Mouse (Mus musculus): ENCODE measurements around the gene Usp3.

DNA sequence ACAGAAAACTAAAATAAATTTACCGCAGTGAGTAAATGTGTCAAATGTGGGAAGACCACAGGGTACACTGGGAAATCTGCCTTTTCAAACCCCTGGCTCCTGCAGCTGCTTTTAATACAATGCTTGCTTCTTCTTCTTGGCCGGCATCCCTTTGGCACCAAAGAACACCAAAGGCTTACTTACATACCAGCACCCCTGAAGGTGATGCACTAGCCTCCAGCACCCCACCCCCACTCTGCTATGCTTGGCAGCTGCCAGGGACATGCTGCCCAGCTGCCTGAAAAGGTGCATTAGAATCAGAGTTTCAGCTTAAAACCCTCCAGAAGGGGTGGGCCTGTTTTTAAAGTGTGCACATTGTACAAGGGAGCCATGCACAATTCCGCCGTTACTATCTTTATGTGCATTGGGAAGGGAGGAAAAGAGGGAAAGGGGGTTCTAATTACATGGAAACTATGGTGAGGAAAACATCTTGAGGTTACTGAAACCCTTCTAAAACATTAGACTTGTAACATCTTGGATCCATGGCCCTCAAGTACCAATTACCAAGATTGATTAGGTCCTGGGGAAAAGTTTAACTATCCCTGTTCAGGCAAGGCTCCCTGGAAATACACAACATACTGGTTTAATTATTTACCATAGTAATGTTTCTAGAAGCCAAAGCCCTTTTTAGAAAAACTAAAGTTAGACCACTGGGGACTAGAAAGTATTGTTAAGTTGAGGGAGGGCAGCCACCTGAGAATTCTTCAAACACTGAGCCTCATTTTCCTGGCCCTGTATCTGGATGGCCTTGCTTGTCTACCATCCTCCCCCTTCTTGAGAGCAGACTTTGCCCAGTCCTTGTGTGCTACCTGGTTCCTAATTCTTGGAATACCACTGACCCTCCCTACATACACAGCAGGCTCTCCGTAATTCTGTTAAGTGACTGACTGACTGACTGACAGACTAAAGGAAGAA is 3.1 kb upstream of the Usp3 start:
- TF ChIP-seq CTCF (IDR thresholded peaks at IDR 0.05; ENCODE audit: control insufficient read depth, insufficient read depth, low read length) (no peak), POLR2A (IDR thresholded peaks at IDR 0.05; ENCODE audit: borderline replicate concordance, control insufficient read depth, low read depth, low read length) (no peak)

All from bone marrow, adult 2 months (tissue).